Mouse (Mus musculus) liver, embryonic 14.5 days (tissue): ENCODE results near the gene Zfp949. TPM values are rescaled to one million over a fixed set of nuclear protein-coding genes. Genes with fewer than 3 reads are reported as not detected.
A peak's percentile ranks its signal among the peaks of the same experiment; 100 is the strongest.

Experiments used
- ATAC-seq: fragments of 200-750 bp; cut with Nextera tagmentation; 2 replicates; pipeline ENCODE4 v1.8.0; 2017; ENCODE audit warnings: moderate number of reproducible peaks, mild to moderate bottlenecking, moderate library complexity; ENCODE audit not compliant: insufficient read depth
- DNase-seq, 3 experiments: peaks; one replicate each; pipeline ENCODE4 v3.0.0-alpha.2; 2012 to 2013; ENCODE audit warnings: low read depth in 3 of 3, low spot score in 3 of 3
- H3K27ac ChIP-seq: fragments of 300-500 bp; sonication (generic); 2 replicates; pipeline ENCODE4 v1.5.1; 2014; ENCODE audit warnings: moderate library complexity, mild to moderate bottlenecking, control low read depth, inconsistent platforms
- H3K27me3 ChIP-seq: fragments of 300-500 bp; sonication (generic); 2 replicates; pipeline ENCODE4 v1.6.1; 2014; ENCODE audit warnings: mild to moderate bottlenecking, low read length, moderate library complexity; ENCODE audit not compliant: control insufficient read depth, insufficient read depth
- H3K36me3 ChIP-seq: fragments of 300-500 bp; sonication (generic); replicated peaks from 2 replicates; pipeline ENCODE4 v1.6.1; 2014; ENCODE audit warnings: low read depth; ENCODE audit not compliant: control insufficient read depth, insufficient read depth
- H3K4me1 ChIP-seq, 2 experiments: fragments of 200-500 bp in 1 of 2; fragments of 300-500 bp in 1 of 2; sonication (generic) in 1 of 2; replicated peaks; 2 replicates each; pipeline ENCODE4 v1.6.1; 2012 to 2014; ENCODE audit warnings: antibody characterized with exemption in 1 of 2, inconsistent platforms in 1 of 2, low read length in 1 of 2; ENCODE audit not compliant: control insufficient read depth in 2 of 2, insufficient read depth in 2 of 2
- H3K4me2 ChIP-seq: fragments of 300-500 bp; sonication (generic); 2 replicates; pipeline ENCODE4 v1.6.1; 2014; ENCODE audit warnings: low read depth, mild to moderate bottlenecking, control low read depth, moderate library complexity
- H3K4me3 ChIP-seq, 2 experiments: fragments of 200-500 bp in 1 of 2; fragments of 300-500 bp in 1 of 2; sonication (generic) in 1 of 2; 2 replicates each; pipeline ENCODE4 v1.5.1; 2012 to 2014; ENCODE audit warnings: low read depth in 2 of 2, low read length in 2 of 2, mild to moderate bottlenecking in 2 of 2, control low read depth in 1 of 2, inconsistent platforms in 1 of 2, moderate library complexity in 1 of 2; ENCODE audit not compliant: insufficient read depth in 1 of 2
- H3K9ac ChIP-seq: fragments of 300-500 bp; sonication (generic); replicated peaks from 2 replicates; pipeline ENCODE4 v1.6.1; 2014; ENCODE audit warnings: mild to moderate bottlenecking, control low read depth, moderate library complexity
- H3K9me3 ChIP-seq: fragments of 300-500 bp; sonication (generic); 2 replicates; pipeline ENCODE4 v1.6.1; 2016; ENCODE audit warnings: low read length, mixed read lengths; ENCODE audit not compliant: control insufficient read depth
- CTCF ChIP-seq: IDR thresholded peaks from 2 replicates; pipeline ENCODE4 v1.5.1; 2016; ENCODE audit warnings: antibody characterized with exemption, low read depth, control low read depth
- EP300 ChIP-seq: IDR thresholded peaks from 2 replicates; pipeline ENCODE4 v1.6.1; 2016; ENCODE audit warnings: antibody characterized with exemption, low read depth
- WGBS: fragments of 180-500 bp; shearing (Covaris S2); extraction: QIAGEN DNeasy Blood & Tissue Kit; methylation state at CpG from one replicate; pipeline ENCODE4 v1.1.7; 2014; ENCODE audit not compliant: insufficient replicate concordance; 5-methylcytosine and 5-hydroxymethylcytosine counted together
- polyA plus RNA-seq, 2 experiments: library from polyadenylated mRNA; depleted of rRNA in 1 of 2; stranded (reverse) in 1 of 2; unstranded in 1 of 2; fragments of >200 nt; fragmentation: Nextera tagmentation in 1 of 2; extraction: Ambion mirVana in 1 of 2; gene quantifications; 2 replicates each; pipeline versions ENCODE4 v1.2.1 to v1.2.3; 2012 to 2014

The Zfp949 gene
- polyA plus RNA-seq, 2 experiments: 3.8 to 5.8 TPM

- Histone ChIP-seq H3K4me1 (peaks cover 0 to 7% of the 10 kb centered on the region in 2 experiments; a peak in 3 of 4 replicates), H3K4me3 (peak overlapping the region; percentile 92 to 99), H3K9me3 (no peaks in the 10 kb centered on the region), H3K27me3 (no peaks in the 10 kb centered on the region), H3K9ac (peak overlapping the region; percentile 98), H3K4me2 (peak overlapping the region; percentile 98), H3K27ac (peak overlapping the region; percentile 92), H3K36me3 (peaks cover 14% of the 10 kb centered on the region)
- peak; percentile 91 for ATAC-seq
- under 1% methylated on average over 69 of the region's 69 CpGs for WGBS
- TF ChIP-seq CTCF: peak; percentile 77
- TF ChIP-seq EP300: peak; percentile 25
- DNase-seq: peak; percentile 96 to 97 (median 97)
These were observed 25.1 kb upstream of the Zfp949 start for GRCm38 (mm10) chr9:88522569-88523334.

- ATAC-seq (no peak), DNase-seq (no peak)
- H3K9me3 ChIP-seq: no peaks in the 10 kb centered on the region
- no peak for TF ChIP-seq EP300
- TF ChIP-seq CTCF: no peak
- WGBS: under 1% methylated on average over 16 of the region's 16 CpGs
- peaks cover 14% of the 10 kb centered on the region for H3K36me3 ChIP-seq
- H3K4me3 ChIP-seq: peak overlapping the region; percentile 70 to 92
- peak overlapping the region; percentile 92 for H3K27ac ChIP-seq
- peak overlapping the region; percentile 92 for H3K9ac ChIP-seq
- peak overlapping the region; percentile 98 for H3K4me2 ChIP-seq
- H3K4me1 ChIP-seq: peaks cover 0 to 7% of the 10 kb centered on the region in 2 experiments; a peak in 3 of 4 replicates
- no peaks in the 10 kb centered on the region for H3K27me3 ChIP-seq
These were observed 24.5 kb upstream of the Zfp949 start for GRCm38 (mm10) chr9:88523335-88523668.

GRCm38 (mm10) chr9:88524367-88524766 lies 23.5 kb upstream of the Zfp949 start:
- Histone ChIP-seq H3K36me3 (peaks cover 14% of the 10 kb centered on the region), H3K4me2 (peak overlapping the region; percentile 98), H3K27ac (no peak overlapping the region), H3K4me1 (peaks cover 0 to 7% of the 10 kb centered on the region in 2 experiments; a peak in 3 of 4 replicates), H3K9ac (no peak overlapping the region), H3K27me3 (no peaks in the 10 kb centered on the region), H3K9me3 (no peaks in the 10 kb centered on the region), H3K4me3 (no peak overlapping the region)
- TF ChIP-seq CTCF: peak; percentile 47
- no peak for TF ChIP-seq EP300
- 84% methylated on average over 2 of the region's 2 CpGs for WGBS
- no peak for DNase-seq
- no peak for ATAC-seq

GRCm38 (mm10) chr9:88524796-88525195 lies 23.0 kb upstream of the Zfp949 start:
- Histone ChIP-seq H3K4me3 (no peak overlapping the region), H3K9ac (no peak overlapping the region), H3K27ac (no peak overlapping the region), H3K4me1 (peaks cover 0 to 7% of the 10 kb centered on the region in 2 experiments; a peak in 3 of 4 replicates), H3K9me3 (no peaks in the 10 kb centered on the region), H3K4me2 (no peak overlapping the region), H3K36me3 (peaks cover 14% of the 10 kb centered on the region), H3K27me3 (no peaks in the 10 kb centered on the region)
- no peak for TF ChIP-seq EP300
- TF ChIP-seq CTCF: no peak
- ATAC-seq (no peak), DNase-seq (no peak)
- WGBS: 54% methylated on average over 3 of the region's 3 CpGs

- TF ChIP-seq EP300 (no peak), CTCF (no peak)
- Histone ChIP-seq H3K4me1 (peaks cover 0 to 7% of the 10 kb centered on the region in 2 experiments; a peak in 3 of 4 replicates), H3K9ac (no peak overlapping the region), H3K36me3 (peaks cover 12% of the 10 kb centered on the region), H3K4me2 (no peak overlapping the region), H3K9me3 (no peaks in the 10 kb centered on the region), H3K4me3 (no peak overlapping the region), H3K27me3 (no peaks in the 10 kb centered on the region), H3K27ac (no peak overlapping the region)
- ATAC-seq (no peak), DNase-seq (no peak)
- 78% methylated on average over 6 of the region's 6 CpGs for WGBS
These were observed 22.5 kb upstream of the Zfp949 start for GRCm38 (mm10) chr9:88525341-88525740.
